Mouse (Mus musculus): ENCODE data around the gene Tnrc18.
A peak's percentile ranks its signal among the peaks of the same experiment; 100 is the strongest.
"Not testable (repeated sequence)": the region's sequence is repeated elsewhere in the genome, so short reads cannot be mapped to it uniquely, and the experiment has no call there.

The Tnrc18 gene

GRCm38 (mm10) chr5:142817524-142818434 is at the start of gene Tnrc18:
TSS of gene Tnrc18 (minus strand) at chr5:142817662.
- DNase-seq (ENCODE audit: low read depth, low spot score), result peak; percentile 99

GRCm38 (mm10) chr5:142857763-142858229 is 40.3 kb upstream of the Tnrc18 start:
- peak; percentile 64 for DNase-seq (ENCODE audit: low read depth, low spot score)

- peak; percentile 69 for DNase-seq (ENCODE audit: low read depth, low spot score)
Measured at GRCm38 (mm10) chr5:142856408-142856807, 38.9 kb upstream of the Tnrc18 start.

GRCm38 (mm10) chr5:142854877-142855276 is 37.4 kb upstream of the Tnrc18 start:
- DNase-seq (ENCODE audit: low read depth, low spot score), result peak; percentile 92

- peak; percentile 62 for DNase-seq (ENCODE audit: low read depth, low spot score)
Measured at GRCm38 (mm10) chr5:142853585-142853984, 36.1 kb upstream of the Tnrc18 start.

DNA sequence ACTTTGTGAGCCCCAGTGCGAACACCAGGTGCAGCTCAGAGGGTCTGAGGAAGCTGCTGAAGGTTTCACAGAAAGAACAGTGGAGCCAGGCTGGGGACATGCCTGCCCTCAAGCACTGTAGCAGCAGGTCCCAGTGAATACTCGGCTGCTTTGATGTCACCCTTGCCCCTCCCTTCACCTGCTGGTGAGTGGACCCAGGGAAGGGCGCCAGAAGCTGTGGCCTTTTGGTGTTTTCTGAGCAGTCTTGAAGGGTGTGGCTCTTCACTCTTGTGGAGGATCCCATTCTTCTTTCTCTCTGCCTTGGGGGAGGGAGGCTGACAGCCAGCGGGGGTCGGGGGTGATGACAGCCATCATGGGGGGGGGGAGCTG is 34.2 kb upstream of the Tnrc18 start:
- peak; percentile 43 for DNase-seq (ENCODE audit: low read depth, low spot score)

DNA sequence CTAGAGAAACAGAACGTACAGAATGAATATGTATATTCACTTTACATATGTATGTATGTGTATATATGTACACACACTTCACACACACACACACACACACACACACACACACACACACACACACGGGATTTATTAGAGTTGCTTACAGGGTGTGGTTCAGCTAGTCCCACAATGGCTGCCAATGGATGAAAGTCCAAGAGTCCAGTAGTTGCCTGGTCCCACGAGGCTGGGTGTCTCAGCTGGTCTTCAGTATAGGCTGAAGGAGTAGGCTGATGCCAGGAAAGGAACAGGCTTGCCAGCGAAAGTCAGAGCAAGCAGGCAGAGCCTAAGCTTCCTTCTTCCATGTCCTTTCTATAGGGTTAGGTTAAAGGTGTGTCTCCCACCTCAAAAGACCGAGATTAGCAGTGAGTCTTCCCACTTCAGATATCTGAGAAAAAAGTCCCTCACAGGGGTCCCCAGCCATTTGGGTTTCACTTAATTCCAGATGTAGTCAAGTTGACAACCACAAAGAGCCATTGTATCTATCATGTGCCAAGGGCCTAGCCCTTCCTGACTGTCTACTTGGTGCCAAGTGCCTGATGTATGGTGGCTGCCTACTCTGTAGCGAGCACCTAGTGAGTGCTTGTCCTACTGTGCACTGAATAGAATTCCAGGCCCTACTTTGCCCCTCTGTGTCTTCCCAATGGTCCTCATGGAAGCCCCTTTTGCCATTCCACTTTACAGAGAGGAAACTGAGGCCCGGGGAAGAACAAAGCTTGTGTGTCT is 33.6 kb upstream of the Tnrc18 start:
- DNase-seq (ENCODE audit: low read depth, low spot score), result no peak

DNA sequence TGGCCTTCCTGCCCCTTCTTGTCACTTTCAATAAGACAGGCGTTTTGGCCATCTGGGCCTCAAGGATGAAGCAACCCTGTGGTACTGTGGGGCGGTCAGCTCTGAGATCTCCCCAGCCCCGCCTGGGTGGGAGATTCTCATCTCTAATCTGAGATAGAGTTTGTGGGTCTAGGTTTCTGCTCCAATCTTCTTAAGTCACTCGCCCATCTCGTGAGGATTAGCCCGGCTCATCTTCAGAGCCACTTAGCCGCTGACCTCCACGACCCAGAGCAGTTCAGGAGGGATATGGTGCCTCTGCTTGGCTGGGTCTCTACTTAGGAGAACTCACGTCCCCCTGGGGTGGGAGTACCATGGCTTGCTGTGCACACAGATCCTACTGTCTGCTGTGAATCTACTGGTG is 33.0 kb upstream of the Tnrc18 start:
- DNase-seq (ENCODE audit: low read depth, low spot score), result no peak

GRCm38 (mm10) chr5:142848911-142849310 is 31.4 kb upstream of the Tnrc18 start:
- no peak for DNase-seq (ENCODE audit: low read depth, low spot score)

GRCm38 (mm10) chr5:142848149-142848548 is 30.7 kb upstream of the Tnrc18 start:
- no peak for DNase-seq (ENCODE audit: low read depth, low spot score)

DNA sequence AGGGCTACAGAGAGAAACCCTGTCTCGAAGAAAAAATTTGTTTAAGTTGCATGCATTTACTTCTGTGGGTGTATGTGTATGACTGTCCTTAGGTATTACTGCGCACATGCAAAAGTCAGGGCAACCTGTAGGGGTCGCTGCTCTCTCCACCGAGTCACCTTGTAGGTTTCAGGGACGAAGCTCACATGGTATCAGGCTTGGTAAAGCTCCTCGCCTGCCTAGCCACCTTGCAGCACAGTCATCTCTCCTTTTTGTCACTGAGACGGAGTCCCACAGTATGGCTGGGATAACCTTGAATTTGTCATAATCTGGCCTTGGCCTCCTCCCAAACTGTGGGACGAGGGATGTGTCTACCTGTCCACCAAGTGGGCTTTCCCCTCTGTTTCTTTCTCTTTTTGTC is 27.0 kb upstream of the Tnrc18 start:
- peak; percentile 81 for DNase-seq (ENCODE audit: low read depth, low spot score)

DNA sequence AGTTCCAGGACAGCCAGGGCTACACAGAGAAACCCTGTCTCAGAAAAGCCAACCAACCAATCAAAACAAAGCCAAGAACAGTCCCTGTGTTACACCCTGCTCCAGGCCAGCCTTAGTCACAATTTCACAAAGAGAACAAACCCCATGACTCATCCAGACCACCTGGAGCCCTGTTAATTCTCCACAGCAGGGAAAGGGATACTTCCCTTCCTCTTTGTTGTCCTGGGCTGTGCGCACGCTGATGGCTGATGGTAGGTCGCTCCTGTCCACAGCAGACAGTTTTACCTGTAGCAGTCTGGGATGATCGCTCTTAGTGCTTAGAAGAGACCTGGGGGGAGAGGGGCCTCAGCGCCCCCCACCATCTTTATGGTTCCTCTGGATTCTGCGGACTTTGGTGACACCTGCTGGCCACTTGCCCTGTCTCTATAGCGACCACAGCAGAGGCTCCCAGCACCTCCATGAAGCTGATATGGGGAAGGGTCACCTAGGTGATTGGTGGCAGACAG is 24.7 kb upstream of the Tnrc18 start:
- DNase-seq (ENCODE audit: low read depth, low spot score), result peak; percentile 85

- no peak for DNase-seq (ENCODE audit: low read depth, low spot score)
Measured at GRCm38 (mm10) chr5:142841372-142842136, 24.1 kb upstream of the Tnrc18 start.

GRCm38 (mm10) chr5:142837427-142837826 is 20.0 kb upstream of the Tnrc18 start:
- DNase-seq (ENCODE audit: low read depth, low spot score), result not testable (repeated sequence)

DNA sequence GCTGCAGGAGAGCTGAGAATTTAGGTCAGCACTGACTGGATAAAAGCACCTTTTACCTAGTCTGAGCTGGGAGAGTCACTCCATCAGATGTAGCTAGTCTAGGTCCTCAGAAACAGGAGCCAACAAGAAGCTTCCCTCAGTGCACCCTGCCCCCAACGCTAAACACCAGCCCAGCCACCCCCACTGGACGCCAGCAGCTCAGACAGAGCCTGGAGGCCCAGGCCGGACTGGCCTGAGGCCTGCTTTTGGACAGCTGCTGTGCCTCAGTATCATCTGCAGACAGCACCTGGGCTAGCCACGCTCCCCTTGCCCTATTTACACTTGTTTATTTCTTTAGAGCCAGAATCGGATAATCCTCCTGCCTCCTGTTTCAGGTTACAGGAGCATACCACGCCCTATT is 19.4 kb upstream of the Tnrc18 start:
- DNase-seq (ENCODE audit: low read depth, low spot score), result no peak

DNA sequence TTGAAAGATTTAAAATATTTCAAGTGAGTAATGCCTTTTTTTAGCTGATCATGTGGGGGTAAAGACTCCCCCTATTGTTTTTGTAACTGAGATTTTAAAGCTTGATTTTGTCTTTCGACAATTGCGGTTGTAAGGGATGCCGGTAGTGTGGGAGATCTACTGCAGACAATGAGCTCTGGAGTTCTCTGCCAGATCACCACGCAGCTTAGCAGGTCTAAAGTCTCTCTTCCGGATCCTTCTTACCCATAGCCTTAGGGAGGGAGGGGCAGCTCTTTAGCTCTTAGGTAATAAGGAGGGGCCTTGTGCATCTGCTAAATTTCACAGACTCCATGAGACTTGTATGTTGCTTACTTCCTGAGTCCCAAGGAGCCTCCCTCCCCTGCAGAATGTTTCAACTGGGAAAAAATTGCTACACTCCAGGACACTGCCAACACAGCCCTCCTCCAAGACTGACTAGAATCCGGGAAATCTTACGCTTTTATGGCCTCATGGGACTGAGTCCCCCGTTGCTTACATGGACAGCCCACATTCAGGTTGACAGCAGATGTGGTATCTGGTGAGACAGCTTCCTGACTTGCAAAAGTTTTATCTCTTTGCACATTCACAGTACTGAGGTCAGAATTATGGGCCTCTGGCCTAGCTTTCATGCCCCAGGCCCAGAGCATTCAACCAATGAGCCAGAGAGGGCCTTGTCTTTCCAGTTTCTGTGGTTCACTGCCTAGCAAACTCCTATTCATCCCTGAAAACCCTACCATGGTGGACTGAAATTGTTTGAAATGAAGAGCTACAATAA is 16.4 kb upstream of the Tnrc18 start:
- DNase-seq (ENCODE audit: low read depth, low spot score), result no peak

DNA sequence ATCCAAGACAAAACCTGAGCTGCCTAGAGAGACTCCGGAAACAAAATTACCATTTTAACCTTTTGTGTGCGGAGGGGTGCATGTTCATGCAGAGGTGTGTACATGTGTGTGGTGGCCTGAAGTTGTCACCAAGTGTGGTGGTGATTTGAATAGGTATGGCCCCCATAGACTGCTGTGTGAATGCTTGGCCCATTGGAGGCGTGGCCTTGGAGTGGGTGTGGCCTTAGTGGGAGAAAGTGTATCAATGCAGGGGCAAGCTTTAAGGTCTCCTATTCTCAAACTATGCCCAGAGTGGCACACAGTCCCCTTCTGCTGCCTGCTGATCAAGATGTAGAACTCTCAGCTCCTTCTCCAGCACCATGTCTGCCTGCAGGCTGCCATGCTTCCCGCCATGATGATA is 8.7 kb upstream of the Tnrc18 start:
- peak; percentile 73 for DNase-seq (ENCODE audit: low read depth, low spot score)

DNA sequence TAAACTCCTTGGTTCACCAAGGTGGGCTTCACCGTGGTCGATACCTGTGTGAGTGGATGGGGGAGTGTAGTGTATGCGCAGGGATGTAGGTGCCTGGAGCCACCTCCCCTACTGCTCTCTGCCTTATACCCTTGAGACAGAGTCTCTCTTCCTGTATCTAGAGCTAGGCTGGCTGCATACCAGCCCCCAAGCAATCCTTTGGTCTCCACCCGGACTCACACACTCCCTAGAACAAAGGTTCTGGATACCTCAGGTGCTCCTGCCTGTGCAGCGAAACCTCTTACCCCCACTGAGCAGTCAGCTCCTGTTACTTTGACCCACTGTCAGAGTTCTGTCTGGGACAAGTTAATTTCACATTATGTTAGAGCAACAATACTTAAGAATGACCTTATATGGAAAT is 8.2 kb upstream of the Tnrc18 start:
- peak; percentile 77 for DNase-seq (ENCODE audit: low read depth, low spot score)

GRCm38 (mm10) chr5:142824091-142824490 is 6.6 kb upstream of the Tnrc18 start:
- no peak for DNase-seq (ENCODE audit: low read depth, low spot score)

GRCm38 (mm10) chr5:142823096-142824062 is 5.9 kb upstream of the Tnrc18 start:
- DNase-seq (ENCODE audit: low read depth, low spot score), result peak; percentile 86
